Mouse (Mus musculus) liver, adult 2 months (tissue): Measurements from ENCODE around the gene Bbs9. TPM values are rescaled to one million over a fixed set of nuclear protein-coding genes. Genes with fewer than 3 reads are reported as not detected.

Experiments used
- DNase-seq: peaks from one replicate; pipeline ENCODE4 v3.0.0-alpha.2; 2011; ENCODE audit warnings: low read depth, low spot score; ENCODE audit errors: extremely low read depth
- H3K27ac ChIP-seq: fragments of 200-500 bp; replicated peaks from 2 replicates; pipeline ENCODE4 v1.5.1; 2012; ENCODE audit warnings: low read depth, mild to moderate bottlenecking, control low read depth, inconsistent platforms, low read length; ENCODE audit not compliant: insufficient read depth
- H3K27me3 ChIP-seq: fragments of 200-500 bp; 2 replicates; pipeline ENCODE4 v1.6.1; 2012; ENCODE audit warnings: mild to moderate bottlenecking, moderate library complexity, low read length, inconsistent platforms; ENCODE audit not compliant: control insufficient read depth, insufficient read depth
- H3K36me3 ChIP-seq: fragments of 200-500 bp; 2 replicates; pipeline ENCODE4 v1.6.1; 2012; ENCODE audit warnings: low read length, inconsistent platforms; ENCODE audit not compliant: control insufficient read depth, insufficient read depth
- H3K4me1 ChIP-seq: fragments of 200-500 bp; 2 replicates; pipeline ENCODE4 v1.6.1; 2011; ENCODE audit warnings: low read length; ENCODE audit not compliant: control insufficient read depth, insufficient read depth
- H3K4me3 ChIP-seq: fragments of 200-500 bp; 2 replicates; pipeline ENCODE4 v1.5.1; 2011; ENCODE audit warnings: low read depth, mild to moderate bottlenecking, control low read depth, low read length, moderate library complexity; ENCODE audit not compliant: insufficient read depth
- H3K79me2 ChIP-seq: fragments of 200-500 bp; 2 replicates; pipeline ENCODE4 v1.6.1; 2012; ENCODE audit warnings: inconsistent platforms, mild to moderate bottlenecking, low read length, moderate library complexity; ENCODE audit not compliant: control insufficient read depth, insufficient read depth
- H3K9ac ChIP-seq: fragments of 200-500 bp; 2 replicates; pipeline ENCODE4 v1.6.1; 2012; ENCODE audit warnings: low read depth, mild to moderate bottlenecking, control low read depth, inconsistent platforms, low read length
- CTCF ChIP-seq: fragments of 200-500 bp; IDR thresholded peaks from 2 replicates; pipeline ENCODE4 v1.5.1; 2011; ENCODE audit warnings: low read depth, low read length, control low read depth
- POLR2A ChIP-seq: fragments of 200-500 bp; IDR thresholded peaks from 2 replicates; pipeline ENCODE4 v1.6.1; 2011; ENCODE audit warnings: low read length, control low read depth; ENCODE audit not compliant: insufficient read depth; ENCODE audit errors: extremely low read depth
- WGBS: fragments of 180-500 bp; shearing (Covaris S2); methylation state at CpG from one replicate; pipeline ENCODE4 v1.1.7; 2018; 5-methylcytosine and 5-hydroxymethylcytosine counted together
- polyA plus RNA-seq: library from polyadenylated mRNA; depleted of rRNA; stranded (reverse); fragments of >200 nt; gene quantifications from 2 replicates; pipeline ENCODE4 v1.2.3, GENCODE M21; 2012
- total RNA-seq: library from RNA; depleted of rRNA; stranded (reverse); fragments of >200 nt; gene quantifications from 2 replicates; pipeline ENCODE4 v1.2.3, GENCODE M21; 2014

Bbs9 gene
- total and polyA plus RNA-seq, 2 experiments, result 3.3 to 8.0 TPM

DNA sequence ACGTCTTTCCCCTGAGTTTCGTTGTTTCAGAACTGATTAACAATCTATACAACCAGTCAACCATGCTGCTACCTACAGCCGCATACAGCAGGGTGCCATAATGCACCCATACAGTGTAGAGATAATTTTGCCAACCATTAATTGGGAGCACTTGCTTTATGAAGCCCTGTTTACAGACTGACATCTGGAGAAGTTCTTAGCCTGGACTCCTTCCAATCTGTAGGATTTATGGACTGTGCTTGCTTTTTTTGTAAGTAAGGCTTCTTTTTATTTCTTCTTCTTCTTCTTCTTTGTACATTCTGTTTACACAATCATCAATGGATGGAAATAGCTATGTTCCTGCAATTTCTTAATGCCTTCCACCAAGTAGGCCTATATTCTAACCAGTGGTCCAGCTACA, 395.1 kb downstream of the Bbs9 start:
- no peak overlapping the region for H3K27ac ChIP-seq
- DNase-seq, result no peak
- no peak overlapping the region for H3K9ac ChIP-seq
- no peaks in the 10 kb centered on the region for H3K27me3 ChIP-seq
- TF ChIP-seq POLR2A (no peak), CTCF (no peak)
- whole genome bisulfite sequencing, result 97% methylated on average over 3 of the region's 3 CpGs
- no peaks in the 10 kb centered on the region for H3K4me1 ChIP-seq
- H3K36me3 ChIP-seq, result no peaks in the 10 kb centered on the region
- H3K4me3 ChIP-seq, result no peak overlapping the region
- H3K79me2 ChIP-seq, result no peaks in the 10 kb centered on the region

DNA sequence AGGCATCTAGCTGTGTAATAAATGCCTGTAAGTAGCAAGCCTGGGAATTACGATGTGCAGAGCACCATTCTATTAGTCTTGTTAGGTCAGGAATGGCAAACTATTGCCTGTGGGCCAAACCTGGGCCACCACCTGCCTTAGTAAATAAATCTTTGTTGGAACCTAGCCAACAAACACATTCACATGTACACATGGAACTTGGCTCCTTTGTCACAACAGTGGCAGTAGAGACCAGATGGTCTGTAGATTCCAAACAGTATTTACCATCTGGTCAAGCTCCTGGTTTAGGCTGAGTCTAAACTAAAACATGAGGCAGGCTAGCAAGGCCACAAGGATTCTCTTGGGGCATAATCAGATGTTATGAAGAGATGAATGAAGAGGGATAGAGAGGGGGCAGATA, 399.7 kb downstream of the Bbs9 start:
- Histone ChIP-seq H3K27ac (no peak overlapping the region), H3K79me2 (no peaks in the 10 kb centered on the region), H3K27me3 (no peaks in the 10 kb centered on the region), H3K4me3 (no peak overlapping the region), H3K9ac (no peak overlapping the region), H3K36me3 (no peaks in the 10 kb centered on the region), H3K4me1 (no peaks in the 10 kb centered on the region)
- DNase-seq, result peak; percentile 11
- TF ChIP-seq POLR2A (no peak), CTCF (no peak)
- WGBS, result 23% methylated on average over 1 of the region's 1 CpGs

DNA sequence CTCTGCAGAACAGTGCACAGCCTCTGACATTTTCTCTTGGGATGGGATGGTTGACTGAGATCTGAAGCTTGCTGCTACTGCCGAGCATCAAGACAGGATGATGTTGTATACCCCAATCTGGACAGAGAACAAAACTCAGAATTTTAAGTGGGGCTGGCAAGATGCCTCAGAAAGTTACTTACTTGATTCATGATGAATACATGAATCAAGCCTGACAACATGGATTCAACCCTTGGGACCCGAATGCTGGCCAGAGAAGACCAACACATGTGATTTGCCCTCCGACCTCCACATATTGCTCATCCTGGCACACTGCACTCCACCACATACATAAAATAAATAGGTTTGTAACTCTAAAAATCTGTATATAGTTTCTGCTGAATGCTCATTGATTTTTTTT, 403.8 kb downstream of the Bbs9 start:
- WGBS, result 89% methylated on average over 3 of the region's 3 CpGs
- Histone ChIP-seq H3K27me3 (no peaks in the 10 kb centered on the region), H3K9ac (no peak overlapping the region), H3K79me2 (no peaks in the 10 kb centered on the region), H3K4me3 (no peak overlapping the region), H3K4me1 (no peaks in the 10 kb centered on the region), H3K27ac (no peak overlapping the region), H3K36me3 (no peaks in the 10 kb centered on the region)
- DNase-seq, result no peak
- no peak for TF ChIP-seq CTCF
- no peak for TF ChIP-seq POLR2A

DNA sequence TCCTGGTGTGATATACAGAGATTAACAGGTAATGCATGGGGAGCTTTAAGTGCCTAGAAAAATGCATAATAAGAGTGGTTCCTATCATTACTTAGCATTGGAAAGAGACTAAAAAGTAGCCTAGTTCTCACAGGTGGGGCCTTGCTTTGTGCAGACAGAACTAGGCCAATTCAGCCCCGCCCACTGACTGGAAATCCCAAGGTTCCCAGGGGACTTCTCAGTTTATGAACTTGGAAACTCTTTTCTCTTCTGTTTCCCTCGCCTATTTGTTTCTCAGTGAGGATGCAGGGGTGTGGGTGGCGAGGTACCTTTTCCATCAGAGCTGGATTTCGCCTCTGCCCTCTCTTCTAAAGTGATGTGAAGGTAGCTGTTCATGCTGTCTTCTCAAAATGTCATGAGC, 410.8 kb downstream of the Bbs9 start:
- Histone ChIP-seq H3K36me3 (no peaks in the 10 kb centered on the region), H3K9ac (no peak overlapping the region), H3K4me3 (no peak overlapping the region), H3K27ac (no peak overlapping the region), H3K27me3 (no peaks in the 10 kb centered on the region), H3K79me2 (no peaks in the 10 kb centered on the region), H3K4me1 (no peaks in the 10 kb centered on the region)
- DNase-seq, result no peak
- no peak for TF ChIP-seq CTCF
- no peak for TF ChIP-seq POLR2A
- 92% methylated on average over 4 of the region's 4 CpGs for WGBS

DNA sequence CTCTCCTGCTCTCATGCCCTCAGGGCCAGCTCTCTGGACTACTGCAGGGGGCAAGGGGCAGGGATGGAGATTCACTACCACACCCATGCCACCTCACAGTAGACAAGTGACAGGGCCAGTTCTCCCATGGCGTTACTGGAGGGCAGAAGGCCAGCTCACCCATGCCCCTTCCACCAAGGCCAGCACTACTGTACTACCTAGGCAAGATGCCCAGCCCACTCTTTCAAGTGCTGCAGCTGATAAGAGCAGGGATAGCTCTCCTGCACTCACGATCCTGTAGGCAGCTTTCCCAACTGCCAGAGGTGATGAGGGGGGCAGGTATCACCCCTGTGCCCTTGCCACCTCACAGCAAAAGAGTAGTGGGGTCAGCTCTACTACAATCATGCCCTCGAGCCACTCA, 429.9 kb downstream of the Bbs9 start:
- no peaks in the 10 kb centered on the region for H3K4me1 ChIP-seq
- DNase-seq, result no peak
- no peak overlapping the region for H3K9ac ChIP-seq
- no peak for TF ChIP-seq POLR2A
- no peak for TF ChIP-seq CTCF
- no peaks in the 10 kb centered on the region for H3K27me3 ChIP-seq
- no peaks in the 10 kb centered on the region; the same call in 1 of the 2 replicates for H3K36me3 ChIP-seq
- WGBS, result 58% methylated on average over 3 of the region's 3 CpGs
- no peaks in the 10 kb centered on the region for H3K79me2 ChIP-seq
- H3K4me3 ChIP-seq, result no peak overlapping the region
- no peak overlapping the region for H3K27ac ChIP-seq

DNA sequence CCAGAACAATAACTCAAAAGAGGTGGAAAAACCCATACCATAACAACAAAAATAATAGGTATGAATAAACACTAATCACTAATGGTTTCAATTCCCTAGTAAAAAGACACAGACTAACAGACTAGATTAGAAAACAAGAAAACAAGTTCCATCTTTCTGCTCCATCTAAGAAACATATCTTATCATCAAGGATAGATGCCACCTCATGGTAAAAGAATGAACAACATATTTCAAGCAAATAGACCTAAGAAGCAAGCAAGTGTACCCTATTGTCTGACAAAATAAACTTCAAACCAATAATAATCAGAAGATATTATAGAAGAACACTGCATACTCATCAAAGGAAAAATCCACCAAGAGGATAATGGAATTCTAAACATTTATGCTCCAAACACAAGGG, 441.3 kb downstream of the Bbs9 start:
- no peaks in the 10 kb centered on the region for H3K36me3 ChIP-seq
- no peaks in the 10 kb centered on the region for H3K79me2 ChIP-seq
- H3K27ac ChIP-seq, result no peak overlapping the region
- TF ChIP-seq POLR2A (no peak), CTCF (no peak)
- H3K4me3 ChIP-seq, result no peak overlapping the region
- DNase-seq, result no peak
- no peak overlapping the region for H3K9ac ChIP-seq
- H3K4me1 ChIP-seq, result no peaks in the 10 kb centered on the region
- H3K27me3 ChIP-seq, result no peaks in the 10 kb centered on the region
